ENCODE assay signal across 8 mouse cellular contexts in genomic region chr10:75666451-75667030, GRCm38 (mm10). TPM values are rescaled to one million over a fixed set of nuclear protein-coding genes. Genes with fewer than 3 reads are reported as not detected.
DNase-seq lines count a peak whose midpoint lies in the region; ATAC-seq and TF ChIP-seq lines count a peak whose summit lies in the region.

No protein-coding gene starts in this region.

- no peak for TF ChIP-seq CTCF in G1E (IDR thresholded peaks at IDR 0.05; ENCODE audit: low read depth, low read length)
- TF ChIP-seq CTCF in cortical plate, adult 2 months (IDR thresholded peaks at IDR 0.05; ENCODE audit: extremely low read depth, insufficient read depth, low read length): no peak
- no peak for TF ChIP-seq CTCF in small intestine, adult 2 months (IDR thresholded peaks at IDR 0.05; ENCODE audit: extremely low read depth, insufficient read length, insufficient replicate concordance, low read depth, low read length)

- no peak for ATAC-seq in kidney, embryonic 16.5 days (ENCODE audit: low FRiP score, low TSS enrichment)
- ATAC-seq in G1E (ENCODE audit: extremely low read depth, insufficient number of reproducible peaks, low FRiP score, poor library complexity, severe bottlenecking): no peak
- no peak for ATAC-seq in limb, embryonic 11.5 days (ENCODE audit: insufficient number of reproducible peaks, low FRiP score, low TSS enrichment, low read depth)

- TF ChIP-seq POLR2A in cortical plate, adult 2 months (IDR thresholded peaks at IDR 0.05; ENCODE audit: extremely low read depth, insufficient read depth, low read length): peak; percentile 38; the same call in 1 of the 2 replicates
- no peak for TF ChIP-seq POLR2A in small intestine, adult 2 months (IDR thresholded peaks at IDR 0.05; ENCODE audit: low read depth, low read length)

- H3K9me3 ChIP-seq in kidney, embryonic 16.5 days (ENCODE audit: low read length): no peaks in the 10 kb centered on the region
- H3K9me3 ChIP-seq in G1E (replicated peaks): no peaks in the 10 kb centered on the region
- H3K9me3 ChIP-seq in limb, embryonic 11.5 days (ENCODE audit: control insufficient read depth, low read length): no peaks in the 10 kb centered on the region

- 31% methylated on average over 4 of the region's 4 CpGs for WGBS in kidney, embryonic 16.5 days
- WGBS in limb, embryonic 11.5 days: 49% methylated on average over 4 of the region's 4 CpGs
- 63% methylated on average over 4 of the region's 4 CpGs for WGBS in small intestine, adult 2 months

- no peak overlapping the region for H3K27ac ChIP-seq in kidney, embryonic 16.5 days (ENCODE audit: low read length)
- peak overlapping the region; percentile 86 for H3K27ac ChIP-seq in cortical plate, adult 2 months (ENCODE audit: insufficient read depth, low read length)
- H3K27ac ChIP-seq in limb, embryonic 11.5 days (replicated peaks; ENCODE audit: low read depth, low read length): no peak overlapping the region
- H3K27ac ChIP-seq in small intestine, adult 2 months (ENCODE audit: insufficient read depth, low read depth, low read length): no peak overlapping the region

- peak overlapping the region; percentile 76 for H3K9ac ChIP-seq in kidney, embryonic 16.5 days (replicated peaks; ENCODE audit: low read length)
- peak overlapping the region; percentile 64; the same call in 1 of the 2 replicates for H3K9ac ChIP-seq in limb, embryonic 11.5 days (ENCODE audit: low read length)

- DNase-seq in kidney, adult 8-10 months: no peak
- no peak for DNase-seq in G1E (ENCODE audit: low spot score)
- DNase-seq in limb, embryonic 11.5 days (ENCODE audit: low spot score): no peak
- no peak for DNase-seq in urinary bladder, adult 18-20 months (ENCODE audit: low spot score in 2 of 2)
- no peak for DNase-seq in left cerebral cortex, adult 18-20 months (ENCODE audit: low spot score in 2 of 2)

- peaks cover 19% of the 10 kb centered on the region for H3K4me1 ChIP-seq in kidney, embryonic 16.5 days (ENCODE audit: insufficient read depth, low read length)
- peaks cover 36% of the 10 kb centered on the region for H3K4me1 ChIP-seq in G1E (ENCODE audit: insufficient read depth, low read depth, low read length)
- peaks cover 4% of the 10 kb centered on the region; the same call in 1 of the 2 replicates for H3K4me1 ChIP-seq in cortical plate, adult 2 months (ENCODE audit: control insufficient read depth, insufficient read depth, low read length)
- peaks cover 14% of the 10 kb centered on the region; the same call in 1 of the 2 replicates for H3K4me1 ChIP-seq in limb, embryonic 11.5 days (ENCODE audit: control insufficient read depth, insufficient read depth, low read length)
- H3K4me1 ChIP-seq in small intestine, adult 2 months (ENCODE audit: control insufficient read depth, insufficient read depth, insufficient read length, low read length): peaks cover 7% of the 10 kb centered on the region

- no peaks in the 10 kb centered on the region for H3K27me3 ChIP-seq in kidney, embryonic 16.5 days (ENCODE audit: insufficient read depth, low read length)
- no peaks in the 10 kb centered on the region for H3K27me3 ChIP-seq in G1E (ENCODE audit: insufficient read depth, low read length)
- no peaks in the 10 kb centered on the region for H3K27me3 ChIP-seq in limb, embryonic 11.5 days (ENCODE audit: control insufficient read depth, insufficient read depth, low read length)
- H3K27me3 ChIP-seq in small intestine, adult 2 months (ENCODE audit: control insufficient read depth, insufficient read depth, low read length): no peaks in the 10 kb centered on the region

- peak overlapping the region; percentile 78 for H3K4me3 ChIP-seq in kidney, embryonic 16.5 days (ENCODE audit: low read length)
- H3K4me3 ChIP-seq in G1E (ENCODE audit: low read depth, low read length): peak overlapping the region; percentile 73; the same call in 1 of the 2 replicates
- peak overlapping the region; percentile 59 for H3K4me3 ChIP-seq in cortical plate, adult 2 months (ENCODE audit: insufficient read depth, low read length)
- H3K4me3 ChIP-seq in limb, embryonic 11.5 days (ENCODE audit: low read depth, low read length): peak overlapping the region; percentile 63; the same call in 1 of the 2 replicates
- H3K4me3 ChIP-seq in small intestine, adult 2 months (ENCODE audit: low read depth, low read length): peak overlapping the region; percentile 85

- H3K4me2 ChIP-seq in kidney, embryonic 16.5 days (replicated peaks; ENCODE audit: low read depth, low read length): peak overlapping the region; percentile 95
- peak overlapping the region; percentile 100 for H3K4me2 ChIP-seq in limb, embryonic 11.5 days (ENCODE audit: low read depth, severe bottlenecking)

- H3K36me3 ChIP-seq in kidney, embryonic 16.5 days (ENCODE audit: insufficient read depth, low read length): peaks cover 3% of the 10 kb centered on the region; the same call in 1 of the 2 replicates
- peaks cover 90% of the 10 kb centered on the region for H3K36me3 ChIP-seq in G1E (replicated peaks)
- H3K36me3 ChIP-seq in limb, embryonic 11.5 days (ENCODE audit: control insufficient read depth, insufficient read depth, low read length): peaks cover 5% of the 10 kb centered on the region; the same call in 1 of the 2 replicates
- H3K36me3 ChIP-seq in small intestine, adult 2 months (ENCODE audit: control insufficient read depth, insufficient read depth, low read length): peaks cover 8% of the 10 kb centered on the region; the same call in 1 of the 2 replicates

RNA-seq across cellular contexts. Expression of gene Susd2, which starts 22.7 kb away (rescaled TPM):
- 32.4 and 34.2 TPM in 2 replicates for polyA plus RNA-seq in kidney, embryonic 16.5 days (2015; fragmentation: Nextera tagmentation; extraction: Ambion mirVana)
- total RNA-seq in G1E (2014; fragmentation: Nextera tagmentation) (not detected in 2 replicates), G1E (2017) (0.05 and 0.06 TPM in 2 replicates)
- polyA plus RNA-seq in G1E (2012): 0.06 and 0.10 TPM in 2 replicates
- 8.9 and 10.9 TPM in 2 replicates for polyA plus RNA-seq in cortical plate, adult 2 months (2012; rRNA removed)
- 0.98 and 1.4 TPM in 2 replicates for polyA plus RNA-seq in limb, embryonic 11.5 days (2014; fragmentation: Nextera tagmentation; extraction: Ambion mirVana)
- 19.1 and 261 TPM in 2 replicates for polyA plus RNA-seq in small intestine, adult 2 months (2012; rRNA removed)
- 1 to 10 TPM; 8.8 to 9.0 TPM for total RNA-seq in left cerebral cortex, adult 18-20 months (2021)
